Mouse (Mus musculus) right cerebral cortex, adult 2 months (tissue): Measurements from ENCODE around the gene Cnn1.
"Not testable (repeated sequence)": the region's sequence is repeated elsewhere in the genome, so short reads cannot be mapped to it uniquely, and the experiment has no call there.

ENCODE experiments used
- DNase-seq, 2 experiments: peaks; one replicate each; pipeline ENCODE4 v3.0.0; 2021 to 2022; ENCODE audit warnings: low spot score in 2 of 2

Gene Cnn1

GRCm38 (mm10) chr9:22125246-22126027 is 26.4 kb downstream of the Cnn1 start:
- DNase-seq: no peak

GRCm38 (mm10) chr9:22131226-22131981 is 32.4 kb downstream of the Cnn1 start:
- no peak for DNase-seq

GRCm38 (mm10) chr9:22132220-22132619 is 33.2 kb downstream of the Cnn1 start:
- no peak for DNase-seq

GRCm38 (mm10) chr9:22134246-22134890 is 35.4 kb downstream of the Cnn1 start:
- DNase-seq: no peak

GRCm38 (mm10) chr9:22134988-22135643 is 36.1 kb downstream of the Cnn1 start:
- no peak for DNase-seq

- no peak for DNase-seq
Observed at GRCm38 (mm10) chr9:22135644-22136390, 36.8 kb downstream of the Cnn1 start, which contains the start of gene Acp5. Gene Acp5 (minus strand): TSS chr9:22135711.

- DNase-seq: no peak
Observed at GRCm38 (mm10) chr9:22136765-22137547, 37.9 kb downstream of the Cnn1 start.

- DNase-seq: peak in 1 of 2 experiments; percentile 43
Observed at GRCm38 (mm10) chr9:22138480-22138879, 39.5 kb downstream of the Cnn1 start.

- DNase-seq: no peak
Observed at GRCm38 (mm10) chr9:22139746-22140145, 40.7 kb downstream of the Cnn1 start.

- DNase-seq: peak; percentile 90 to 94
Observed at GRCm38 (mm10) chr9:22143108-22144037, 44.4 kb downstream of the Cnn1 start.

- DNase-seq: no peak
Observed at GRCm38 (mm10) chr9:22144304-22144965, 45.4 kb downstream of the Cnn1 start.

GRCm38 (mm10) chr9:22149426-22150248 is 50.6 kb downstream of the Cnn1 start:
- no peak for DNase-seq

GRCm38 (mm10) chr9:22150249-22150693 is 51.3 kb downstream of the Cnn1 start:
- not testable (repeated sequence) for DNase-seq

GRCm38 (mm10) chr9:22150946-22151345 is 51.9 kb downstream of the Cnn1 start:
- no peak for DNase-seq

GRCm38 (mm10) chr9:22153810-22154209 is 54.8 kb downstream of the Cnn1 start:
- DNase-seq: no peak

- peak; percentile 79 to 83 for DNase-seq
Observed at GRCm38 (mm10) chr9:22155614-22156013, 56.6 kb downstream of the Cnn1 start.

GRCm38 (mm10) chr9:22156497-22157245 is 57.7 kb downstream of the Cnn1 start, which contains the start of gene Pigyl:
Gene Pigyl (plus strand): TSS chr9:22156846.
- peak; percentile 98 for DNase-seq
